Mouse (Mus musculus) C2C12 (cell line): ENCODE data around the gene Nup50.

Experiments
- CEBPB ChIP-seq: IDR thresholded peaks from one replicate; pipeline ENCODE4 v1.6.1; 2011; ENCODE audit warnings: low read depth, mild to moderate bottlenecking, control low read depth, moderate library complexity
- CTCF ChIP-seq: IDR thresholded peaks from one replicate; pipeline ENCODE4 v1.5.1; 2011; ENCODE audit not compliant: control insufficient read depth, insufficient read depth, insufficient read length
- FOSL1 ChIP-seq: IDR thresholded peaks from one replicate; pipeline ENCODE4 v1.8.0; 2011; ENCODE audit warnings: mild to moderate bottlenecking, low read length; ENCODE audit not compliant: poor library complexity, insufficient read depth, severe bottlenecking
- MAX ChIP-seq: IDR thresholded peaks from one replicate; pipeline ENCODE4 v1.6.1; 2011; ENCODE audit warnings: mild to moderate bottlenecking, control low read depth
- MYOG ChIP-seq: IDR thresholded peaks from one replicate; pipeline ENCODE4 v1.6.1; 2011; ENCODE audit not compliant: control insufficient read depth, insufficient read length; ENCODE audit errors: extremely low read depth

- TF ChIP-seq CTCF (no peak), FOSL1 (no peak), CEBPB (no peak), MYOG (no peak), MAX (no peak)
Measured at GRCm38 (mm10) chr15:84944319-84944718, 21.1 kb downstream of the Nup50 start.
